Mouse (Mus musculus) small intestine, adult 2 months (tissue): ENCODE data around the gene Vsir.

ENCODE experiments used
- CTCF ChIP-seq: fragments of 200-500 bp; IDR thresholded peaks from 2 replicates; pipeline ENCODE4 v1.5.1; 2012; ENCODE audit warnings: low read depth, mild to moderate bottlenecking, control low read depth, inconsistent platforms, low read length, moderate library complexity, mixed read lengths; ENCODE audit not compliant: insufficient replicate concordance, insufficient read length; ENCODE audit errors: extremely low read depth
- POLR2A ChIP-seq: fragments of 200-500 bp; IDR thresholded peaks from 2 replicates; pipeline ENCODE4 v1.6.1; 2012; ENCODE audit warnings: low read depth, mild to moderate bottlenecking, control low read depth, inconsistent platforms, low read length, moderate library complexity

- TF ChIP-seq CTCF (no peak), POLR2A (no peak)
Observed at GRCm38 (mm10) chr10:60313606-60314005, 33.0 kb upstream of the Vsir start.
